Mouse (Mus musculus) Patski (cell line): ENCODE measurements around the gene Pex16. TPM values are rescaled to one million over a fixed set of nuclear protein-coding genes. Genes with fewer than 3 reads are reported as not detected.

Source experiments
- ATAC-seq: fragments of 100-300 bp; one replicate; pipeline ENCODE4 v1.8.0; 2021
- CTCF ChIA-PET: fragments of 350-600 bp; sonication (Branson Sonifier 250); formaldehyde crosslinking; loops from one replicate; lab custom pipeline; 2022; ENCODE audit warnings: inconsistent platforms; lab: Charles Lee
- POLR2A ChIA-PET: fragments of 350-600 bp; sonication (Branson Sonifier 250); formaldehyde crosslinking; loops from one replicate; lab custom pipeline; 2022; ENCODE audit warnings: antibody characterized with exemption, inconsistent platforms; lab: Charles Lee
- DNase-seq: peaks from one replicate; pipeline ENCODE4 v3.0.0-alpha.2; 2011; ENCODE audit warnings: low read depth, low spot score
- H3K27me3 ChIP-seq: fragments of 371-371 bp; one replicate; pipeline ENCODE4 v1.5.1; 2021
- CTCF ChIP-seq: fragments of 100-300 bp; IDR thresholded peaks from one replicate; pipeline ENCODE4 v1.5.1; 2021
- in situ Hi-C: fragments of 300-500 bp; cut with MboI; formaldehyde crosslinking; loops from 3 replicates; pipeline ENCODE4 v1.11.1; 2018; ENCODE audit warnings: low pct_unique_long_range_greater_than_20kb, mixed read lengths
- polyA plus RNA-seq: library from polyadenylated mRNA; unstranded; gene quantifications from one replicate; pipeline ENCODE4 v1.2.3, GENCODE M21; 2021

Gene Pex16
- polyA plus RNA-seq, 1 experiment from 2014 or later: 21.4 TPM

- no peak for DNase-seq
- in situ Hi-C loops: loop anchor here (5.0 to 25.0 kb wide), 2 partner anchors 53 to 443 kb away; partner anchors contain the start of gene Dgkz
Observed at GRCm38 (mm10) chr2:92430089-92430488, 55.6 kb downstream of the Pex16 start.

More at GRCm38 (mm10) chr2:92430089-92430488, 55.6 kb downstream of the Pex16 start:
- no peak for ATAC-seq
- TF ChIP-seq CTCF: no peak
- ChIA-PET POLR2A (no interaction called here), CTCF (interaction anchor here (1.9 kb wide), 1 partner anchor 11 kb away, joined by 7 read pairs; no protein-coding TSS in a partner anchor)
- H3K27me3 ChIP-seq: no peaks in the 10 kb centered on the region

Other genes with a start within 250 kb of the Pex16 start
- gene Large2, start 193 bp downstream of the Pex16 start, polyA plus RNA-seq: 0.55 TPM
- 2.8 TPM for gene 1700029I15Rik, start 7.9 kb downstream of the Pex16 start, polyA plus RNA-seq
- gene Mapk8ip1, start 26.6 kb downstream of the Pex16 start, polyA plus RNA-seq: 48.1 TPM
- gene Cry2, start 59.4 kb downstream of the Pex16 start, polyA plus RNA-seq: 16.7 TPM
- 11.0 TPM for gene Slc35c1, start 85.9 kb downstream of the Pex16 start, polyA plus RNA-seq
- 5.3 TPM for gene Chst1, start 225.0 kb downstream of the Pex16 start, polyA plus RNA-seq